Mouse (Mus musculus) kidney, postnatal 4 days (tissue): ENCODE measurements around the gene Kcnk12.

Experiments
- DNase-seq, 2 experiments: peaks; one replicate each; pipeline ENCODE4 v3.0.0; 2021; ENCODE audit warnings: mixed read lengths in 2 of 2

Gene Kcnk12

GRCm38 (mm10) chr17:87797688-87798291, at the start of gene Kcnk12:
Kcnk12 (minus strand) TSS chr17:87797994.
- peak; percentile 58 to 73 for DNase-seq

- no peak for DNase-seq
Measured at GRCm38 (mm10) chr17:87842156-87842555, 44.4 kb upstream of the Kcnk12 start.

- DNase-seq: no peak
Measured at GRCm38 (mm10) chr17:87840079-87840478, 42.3 kb upstream of the Kcnk12 start.

GRCm38 (mm10) chr17:87834850-87835249, 37.1 kb upstream of the Kcnk12 start:
- DNase-seq: no peak

GRCm38 (mm10) chr17:87826909-87827308, 29.1 kb upstream of the Kcnk12 start:
- DNase-seq: peak; percentile 17 to 39

- peak; percentile 9 to 31 for DNase-seq
Measured at GRCm38 (mm10) chr17:87826036-87826560, 28.3 kb upstream of the Kcnk12 start.

GRCm38 (mm10) chr17:87825454-87826008, 27.7 kb upstream of the Kcnk12 start:
- DNase-seq: no peak

- DNase-seq: no peak
Measured at GRCm38 (mm10) chr17:87823031-87823430, 25.2 kb upstream of the Kcnk12 start.

- no peak for DNase-seq
Measured at GRCm38 (mm10) chr17:87809556-87809955, 11.8 kb upstream of the Kcnk12 start.

GRCm38 (mm10) chr17:87799948-87800340, 2.1 kb upstream of the Kcnk12 start:
- no peak for DNase-seq

- no peak for DNase-seq
Measured at GRCm38 (mm10) chr17:87799212-87799947, 1.6 kb upstream of the Kcnk12 start.

- peak; percentile 88 to 89 for DNase-seq
Measured at GRCm38 (mm10) chr17:87798423-87798941, 688 bp upstream of the Kcnk12 start.

- DNase-seq: peak; percentile 13 to 15
Measured at GRCm38 (mm10) chr17:87796881-87797416, 845 bp downstream of the Kcnk12 start.

- DNase-seq: no peak
Measured at GRCm38 (mm10) chr17:87795927-87796714, 1.7 kb downstream of the Kcnk12 start.

- no peak for DNase-seq
Measured at GRCm38 (mm10) chr17:87794801-87795200, 3.0 kb downstream of the Kcnk12 start.

GRCm38 (mm10) chr17:87793331-87793730, 4.5 kb downstream of the Kcnk12 start:
- no peak for DNase-seq

GRCm38 (mm10) chr17:87792623-87793315, 5.0 kb downstream of the Kcnk12 start:
- no peak for DNase-seq

GRCm38 (mm10) chr17:87791517-87792098, 6.2 kb downstream of the Kcnk12 start:
- peak in 1 of 2 experiments; percentile 12 for DNase-seq

- no peak for DNase-seq
Measured at GRCm38 (mm10) chr17:87790661-87791060, 7.1 kb downstream of the Kcnk12 start.

- peak in 1 of 2 experiments; percentile 15 for DNase-seq
Measured at GRCm38 (mm10) chr17:87788216-87788615, 9.6 kb downstream of the Kcnk12 start.

- DNase-seq: no peak
Measured at GRCm38 (mm10) chr17:87787711-87788110, 10.1 kb downstream of the Kcnk12 start.
